Mouse (Mus musculus) embryonic facial prominence, embryonic 12.5 days (tissue): ENCODE measurements around the gene Gfod2. TPM values are rescaled to one million over a fixed set of nuclear protein-coding genes. Genes with fewer than 3 reads are reported as not detected.

Source experiments
- ATAC-seq: fragments of 200-750 bp; cut with Nextera tagmentation; 2 replicates; pipeline ENCODE4 v1.8.0; 2017; ENCODE audit not compliant: insufficient number of reproducible peaks, insufficient read depth, low FRiP score, low TSS enrichment
- H3K27ac ChIP-seq: fragments of 300-500 bp; sonication (generic); 2 replicates; pipeline ENCODE4 v1.5.1; 2016; ENCODE audit warnings: mild to moderate bottlenecking
- H3K27me3 ChIP-seq: fragments of 300-500 bp; sonication (generic); 2 replicates; pipeline ENCODE4 v1.6.1; 2016; ENCODE audit warnings: mild to moderate bottlenecking, moderate library complexity
- H3K36me3 ChIP-seq: fragments of 300-500 bp; sonication (generic); 2 replicates; pipeline ENCODE4 v1.6.1; 2016; ENCODE audit warnings: mild to moderate bottlenecking
- H3K4me1 ChIP-seq: fragments of 300-500 bp; sonication (generic); 2 replicates; pipeline ENCODE4 v1.6.1; 2016
- H3K4me2 ChIP-seq: fragments of 300-500 bp; sonication (generic); replicated peaks from 2 replicates; pipeline ENCODE4 v1.6.1; 2016; ENCODE audit warnings: mild to moderate bottlenecking, moderate library complexity
- H3K4me3 ChIP-seq: fragments of 300-500 bp; sonication (generic); 2 replicates; pipeline ENCODE4 v1.5.1; 2016; ENCODE audit warnings: mild to moderate bottlenecking
- H3K9ac ChIP-seq: fragments of 300-500 bp; sonication (generic); 2 replicates; pipeline ENCODE4 v1.6.1; 2016; ENCODE audit warnings: mild to moderate bottlenecking, moderate library complexity
- H3K9me3 ChIP-seq: fragments of 300-500 bp; sonication (generic); 2 replicates; pipeline ENCODE4 v1.6.1; 2016; ENCODE audit warnings: mild to moderate bottlenecking, moderate library complexity
- WGBS: fragments of 180-500 bp; shearing (Covaris S2); methylation state at CpG from one replicate; pipeline ENCODE4 v1.1.7; 2016; 5-methylcytosine and 5-hydroxymethylcytosine counted together
- polyA plus RNA-seq: library from polyadenylated mRNA; unstranded; fragments of >200 nt; fragmentation: Nextera tagmentation; extraction: Ambion mirVana; gene quantifications from 2 replicates; pipeline ENCODE4 v1.2.1, GENCODE M21; 2016

Gfod2 gene
- polyA plus RNA-seq, 1 experiment from 2014 or later: 30.2 TPM

DNA sequence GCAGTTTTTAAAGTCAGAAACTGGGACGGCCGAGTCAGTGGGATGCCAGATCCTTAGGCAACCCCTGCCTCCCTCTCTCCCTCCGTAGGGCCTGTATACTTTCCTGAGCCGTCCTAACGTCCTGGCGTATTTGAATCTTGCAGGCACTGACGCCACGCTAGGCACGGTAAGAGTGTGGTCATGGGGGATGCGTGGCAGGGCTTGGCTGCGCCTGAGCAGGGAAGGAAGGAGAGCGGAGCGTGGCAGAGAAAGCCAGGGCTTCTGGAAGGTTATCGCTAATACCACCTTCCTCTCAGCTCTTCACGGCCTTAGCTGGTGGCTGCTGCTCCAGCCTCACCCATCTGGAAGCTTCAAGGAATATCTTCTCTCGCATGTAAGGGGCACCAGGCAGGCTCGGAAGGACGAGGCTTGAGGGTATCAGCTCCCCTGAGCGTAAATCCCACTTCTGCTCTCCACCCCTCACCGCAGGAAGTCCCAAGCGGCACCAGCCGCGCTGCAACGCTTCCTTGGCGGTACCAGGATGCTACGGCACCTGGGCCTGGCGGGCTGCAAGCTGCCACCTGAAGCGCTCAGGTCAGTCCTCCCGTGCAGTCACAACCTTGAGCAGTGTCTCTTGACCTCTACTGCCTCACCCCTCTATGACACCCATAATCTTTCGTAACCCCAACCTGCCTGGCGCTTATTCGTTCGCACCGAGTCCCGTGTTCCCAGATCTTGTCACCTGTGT is 69.0 kb downstream of the Gfod2 start:
- no peak overlapping the region for H3K27ac ChIP-seq
- no peak overlapping the region for H3K9ac ChIP-seq
- H3K4me1 ChIP-seq: peaks cover 7% of the 10 kb centered on the region
- peaks cover 1% of the 10 kb centered on the region for H3K27me3 ChIP-seq
- H3K36me3 ChIP-seq: peaks cover 6% of the 10 kb centered on the region; the same call in 1 of the 2 replicates
- peaks cover 7% of the 10 kb centered on the region; the same call in 1 of the 2 replicates for H3K9me3 ChIP-seq
- no peak overlapping the region for H3K4me3 ChIP-seq
- no peak overlapping the region for H3K4me2 ChIP-seq
- 51% methylated on average over 35 of the region's 35 CpGs for WGBS
- no peak for ATAC-seq

DNA sequence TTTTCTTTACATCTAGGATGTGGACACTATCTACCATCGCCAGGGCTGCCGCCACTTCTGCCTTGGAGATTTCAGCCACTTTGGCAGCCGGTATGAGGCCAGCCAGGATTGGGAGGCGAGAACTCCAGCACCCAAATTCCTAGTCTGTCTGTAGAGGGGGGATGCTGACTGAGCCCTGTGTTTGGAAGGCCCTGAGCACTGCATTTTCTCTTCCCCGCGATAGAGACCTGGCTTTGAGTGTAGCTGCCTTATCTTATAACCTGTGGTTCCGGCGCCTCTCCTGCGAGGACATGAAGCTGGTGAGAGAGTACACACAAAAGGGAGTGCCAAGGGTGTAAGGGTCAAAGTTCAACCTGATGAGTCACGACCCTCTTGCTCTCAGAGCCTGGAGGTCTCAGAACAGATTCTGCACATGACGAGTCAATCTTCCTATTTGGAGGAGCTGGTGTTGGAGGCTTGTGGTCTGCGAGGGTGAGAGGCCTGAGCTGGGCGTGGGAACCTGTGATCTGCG is 70.2 kb downstream of the Gfod2 start:
- no peaks in the 10 kb centered on the region for H3K4me1 ChIP-seq
- peaks cover 16% of the 10 kb centered on the region for H3K36me3 ChIP-seq
- no peak overlapping the region for H3K4me3 ChIP-seq
- 65% methylated on average over 14 of the region's 14 CpGs for WGBS
- H3K27ac ChIP-seq: no peak overlapping the region
- no peak overlapping the region for H3K4me2 ChIP-seq
- peaks cover 7% of the 10 kb centered on the region; the same call in 1 of the 2 replicates for H3K9me3 ChIP-seq
- no peak for ATAC-seq
- no peaks in the 10 kb centered on the region for H3K27me3 ChIP-seq
- no peak overlapping the region for H3K9ac ChIP-seq

- no peak for ATAC-seq
Observed at GRCm38 (mm10) chr8:105687512-105687911, 71.0 kb downstream of the Gfod2 start.

DNA sequence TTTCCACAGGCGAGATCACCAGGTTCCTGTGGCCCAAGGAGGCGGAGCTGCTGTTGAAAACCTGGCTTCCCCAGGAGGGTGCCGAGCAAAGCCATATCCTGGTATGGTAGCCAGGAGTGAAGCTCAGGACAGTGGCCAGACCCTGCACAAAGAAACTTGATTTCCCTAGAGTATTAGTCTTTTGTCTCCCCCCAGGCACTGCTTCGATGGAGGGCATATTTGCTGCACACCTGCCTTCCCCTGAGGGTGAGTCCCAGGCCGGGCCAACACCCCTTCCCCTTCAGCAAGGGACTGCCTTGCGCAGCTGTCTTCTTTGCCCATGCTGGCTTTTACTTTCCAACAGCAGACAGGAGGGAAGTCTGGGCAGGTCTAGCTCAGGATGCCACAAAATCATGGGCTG is 71.9 kb downstream of the Gfod2 start:
- no peak overlapping the region for H3K4me2 ChIP-seq
- no peak for ATAC-seq
- H3K4me3 ChIP-seq: no peak overlapping the region
- no peak overlapping the region for H3K27ac ChIP-seq
- no peaks in the 10 kb centered on the region for H3K27me3 ChIP-seq
- no peaks in the 10 kb centered on the region for H3K4me1 ChIP-seq
- WGBS: 66% methylated on average over 6 of the region's 6 CpGs
- H3K9me3 ChIP-seq: no peaks in the 10 kb centered on the region
- peaks cover 24% of the 10 kb centered on the region for H3K36me3 ChIP-seq
- no peak overlapping the region for H3K9ac ChIP-seq

More at GRCm38 (mm10) chr8:105687512-105687911, 71.0 kb downstream of the Gfod2 start:
- Histone ChIP-seq H3K9ac (no peak overlapping the region), H3K27ac (no peak overlapping the region), H3K4me3 (no peak overlapping the region), H3K4me2 (no peak overlapping the region), H3K36me3 (peaks cover 18% of the 10 kb centered on the region), H3K27me3 (no peaks in the 10 kb centered on the region), H3K4me1 (no peaks in the 10 kb centered on the region), H3K9me3 (no peaks in the 10 kb centered on the region)
- 68% methylated on average over 8 of the region's 8 CpGs for WGBS

DNA sequence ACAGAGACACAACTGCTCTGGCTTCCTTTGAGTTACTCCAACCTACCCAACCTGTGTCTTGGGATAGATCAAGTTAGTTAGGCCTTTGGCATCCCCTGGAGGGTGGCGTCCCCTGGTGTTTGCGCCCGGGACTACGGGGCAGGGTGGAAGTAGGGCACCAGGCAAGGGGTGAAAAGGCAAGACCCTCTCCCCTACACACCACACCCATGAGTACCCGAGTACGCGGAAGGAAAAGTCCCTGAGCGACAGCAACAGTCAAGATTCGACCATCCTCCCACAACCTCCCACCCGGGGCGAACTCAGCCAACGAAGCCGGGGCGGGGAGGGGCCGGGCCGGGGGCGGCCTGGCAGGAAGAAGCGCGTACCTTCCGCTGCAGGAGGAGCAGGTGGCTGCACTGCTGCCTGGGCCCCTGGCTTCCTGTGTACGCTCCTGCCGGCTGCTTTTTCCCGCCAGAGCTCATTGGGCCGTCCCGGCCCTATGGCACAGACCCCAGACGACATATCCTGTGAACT is 72.6 kb downstream of the Gfod2 start, which contains the start of gene Carmil2:
Carmil2 (plus strand) TSS at position 479 of the 513 bp plus-strand sequence.
- H3K4me1 ChIP-seq: no peaks in the 10 kb centered on the region
- peak within 1 kb of the TSS; percentile 36 for H3K4me2 ChIP-seq
- no peaks in the 10 kb centered on the region for H3K27me3 ChIP-seq
- no peak within 1 kb of the TSS for H3K9ac ChIP-seq
- H3K27ac ChIP-seq: no peak within 1 kb of the TSS
- H3K9me3 ChIP-seq: no peaks in the 10 kb centered on the region
- no peak within 1 kb of the TSS for H3K4me3 ChIP-seq
- peaks cover 31% of the 10 kb centered on the region for H3K36me3 ChIP-seq
- ATAC-seq: no peak
- 12% methylated on average over 26 of the region's 26 CpGs for WGBS

GRCm38 (mm10) chr8:105685325-105685724 is 73.1 kb downstream of the Gfod2 start:
- Histone ChIP-seq H3K36me3 (peaks cover 36% of the 10 kb centered on the region), H3K4me1 (no peaks in the 10 kb centered on the region), H3K4me3 (no peak overlapping the region), H3K9me3 (no peaks in the 10 kb centered on the region), H3K27me3 (no peaks in the 10 kb centered on the region), H3K27ac (no peak overlapping the region), H3K9ac (no peak overlapping the region), H3K4me2 (no peak overlapping the region)
- WGBS: 68% methylated on average over 7 of the region's 7 CpGs
- no peak for ATAC-seq

DNA sequence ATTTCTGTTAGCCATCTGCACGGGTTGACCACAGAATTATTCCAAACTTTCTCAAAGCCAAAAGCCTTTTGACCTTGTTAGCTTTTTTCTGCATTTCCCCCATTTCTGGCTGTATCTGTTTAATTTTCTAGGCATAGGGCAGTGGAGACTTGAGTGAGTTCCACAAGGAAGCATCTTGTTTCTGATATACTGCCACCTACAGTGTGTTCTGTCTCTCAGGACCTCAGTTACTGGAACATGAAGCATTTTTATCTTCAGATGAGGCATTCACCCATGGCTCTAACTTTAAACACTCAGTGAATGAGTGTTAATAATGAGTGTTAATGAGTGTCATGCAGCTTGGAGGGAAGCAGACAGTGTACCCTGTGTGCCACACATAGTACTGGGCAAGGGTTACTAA is 80.6 kb downstream of the Gfod2 start:
- WGBS: 90% methylated on average over 1 of the region's 1 CpGs
- H3K27ac ChIP-seq: no peak overlapping the region
- no peak overlapping the region for H3K4me3 ChIP-seq
- peaks cover 85% of the 10 kb centered on the region for H3K36me3 ChIP-seq
- no peaks in the 10 kb centered on the region for H3K9me3 ChIP-seq
- H3K4me1 ChIP-seq: no peaks in the 10 kb centered on the region
- no peak for ATAC-seq
- no peak overlapping the region for H3K4me2 ChIP-seq
- H3K27me3 ChIP-seq: no peaks in the 10 kb centered on the region
- no peak overlapping the region for H3K9ac ChIP-seq

Other genes starting within 250 kb of the Gfod2 start
- 6.1 and 6.6 TPM in 2 replicates for gene Hsd11b2, start 239.9 kb downstream of the Gfod2 start, polyA plus RNA-seq
- gene Atp6v0d1, start 192.6 kb downstream of the Gfod2 start, polyA plus RNA-seq: 75.4 and 84.3 TPM in 2 replicates
- 14.6 and 15.3 TPM in 2 replicates for gene Ripor1, start 153.4 kb downstream of the Gfod2 start, polyA plus RNA-seq
- 138 and 152 TPM in 2 replicates for gene Ctcf, start 122.1 kb downstream of the Gfod2 start, polyA plus RNA-seq
- gene Agrp, start 121.3 kb downstream of the Gfod2 start, polyA plus RNA-seq: 1.5 and 1.7 TPM in 2 replicates
- 2.8 and 3.2 TPM in 2 replicates for gene Carmil2, start 72.4 kb downstream of the Gfod2 start, polyA plus RNA-seq
- gene Acd, start 57.6 kb downstream of the Gfod2 start, polyA plus RNA-seq: 73.6 and 78.2 TPM in 2 replicates
- 18.2 and 19.1 TPM in 2 replicates for gene Pard6a, start 57.5 kb downstream of the Gfod2 start, polyA plus RNA-seq
- gene 4933405L10Rik, start 51.0 kb downstream of the Gfod2 start, polyA plus RNA-seq: 0.14 TPM in 1 of 2 replicates, not detected in the other
- 35.7 and 37.0 TPM in 2 replicates for gene Enkd1, start 50.5 kb downstream of the Gfod2 start, polyA plus RNA-seq
- gene Ranbp10, start 68.7 kb upstream of the Gfod2 start, polyA plus RNA-seq: 14.9 and 16.0 TPM in 2 replicates
- 0.43 TPM in 1 of 2 replicates, not detected in the other for gene Tsnaxip1, start 69.1 kb upstream of the Gfod2 start, polyA plus RNA-seq
- 59.8 and 60.6 TPM in 2 replicates for gene Cenpt, start 94.6 kb upstream of the Gfod2 start, polyA plus RNA-seq
- 84.6 and 86.8 TPM in 2 replicates for gene Thap11, start 96.5 kb upstream of the Gfod2 start, polyA plus RNA-seq
- 228 and 268 TPM in 2 replicates for gene Nutf2, start 101.9 kb upstream of the Gfod2 start, polyA plus RNA-seq
- 70.5 and 72.6 TPM in 2 replicates for gene Edc4, start 122.2 kb upstream of the Gfod2 start, polyA plus RNA-seq
- gene Nrn1l, start 134.9 kb upstream of the Gfod2 start, polyA plus RNA-seq: 0.65 and 1.1 TPM in 2 replicates
- 42.5 and 44.8 TPM in 2 replicates for gene Pskh1, start 141.8 kb upstream of the Gfod2 start, polyA plus RNA-seq
- gene Ctrl, start 175.2 kb upstream of the Gfod2 start, polyA plus RNA-seq: 1.9 and 2.2 TPM in 2 replicates
- gene Psmb10, start 179.8 kb upstream of the Gfod2 start, polyA plus RNA-seq: 22.9 and 31.7 TPM in 2 replicates
- 2.3 and 3.0 TPM in 2 replicates for gene Lcat, start 184.7 kb upstream of the Gfod2 start, polyA plus RNA-seq
- gene Slc12a4, start 207.4 kb upstream of the Gfod2 start, polyA plus RNA-seq: 44.3 and 48.2 TPM in 2 replicates
- not detected in 2 replicates for gene Dpep3, start 220.8 kb upstream of the Gfod2 start, polyA plus RNA-seq
- gene Dus2, start 232.7 kb upstream of the Gfod2 start, polyA plus RNA-seq: 25.3 and 26.6 TPM in 2 replicates
- gene Dpep2nb, start 247.3 kb upstream of the Gfod2 start, polyA plus RNA-seq: not detected in 2 replicates